Mouse (Mus musculus) C2C12 (cell line): ENCODE measurements around the gene Gm7247. TPM values are rescaled to one million over a fixed set of nuclear protein-coding genes. Genes with fewer than 3 reads are reported as not detected.

Experiments
- H3K27me3 ChIP-seq: one replicate; pipeline ENCODE4 v1.6.1; 2011; ENCODE audit not compliant: control insufficient read depth, insufficient read depth, insufficient read length
- H3K36me3 ChIP-seq: one replicate; pipeline ENCODE4 v1.6.1; 2011; ENCODE audit not compliant: control insufficient read depth, insufficient read depth
- H3K4me3 ChIP-seq: one replicate; pipeline ENCODE4 v1.5.1; 2011; ENCODE audit warnings: mild to moderate bottlenecking, control low read depth; ENCODE audit not compliant: poor library complexity, insufficient read depth, severe bottlenecking
- H3K79me2 ChIP-seq: one replicate; pipeline ENCODE4 v1.6.1; 2011; ENCODE audit not compliant: control insufficient read depth, insufficient read depth
- H3K79me3 ChIP-seq: one replicate; pipeline ENCODE4 v1.6.1; 2011; ENCODE audit warnings: low read depth, control low read depth
- H3ac ChIP-seq: one replicate; pipeline ENCODE3; 2011; ENCODE audit warnings: low read depth; ENCODE audit not compliant: control insufficient read depth, insufficient read length
- CEBPB ChIP-seq: IDR thresholded peaks from one replicate; pipeline ENCODE4 v1.6.1; 2011; ENCODE audit warnings: low read depth, mild to moderate bottlenecking, control low read depth, moderate library complexity
- CTCF ChIP-seq: IDR thresholded peaks from one replicate; pipeline ENCODE4 v1.5.1; 2011; ENCODE audit not compliant: control insufficient read depth, insufficient read depth, insufficient read length
- FOSL1 ChIP-seq: IDR thresholded peaks from one replicate; pipeline ENCODE4 v1.8.0; 2011; ENCODE audit warnings: mild to moderate bottlenecking, low read length; ENCODE audit not compliant: poor library complexity, insufficient read depth, severe bottlenecking
- MAX ChIP-seq: IDR thresholded peaks from one replicate; pipeline ENCODE4 v1.6.1; 2011; ENCODE audit warnings: mild to moderate bottlenecking, control low read depth
- MYOD1 ChIP-seq: IDR thresholded peaks from one replicate; pipeline ENCODE4 v1.6.1; 2011; ENCODE audit warnings: low read depth; ENCODE audit not compliant: control insufficient read depth, insufficient read length
- MYOG ChIP-seq: IDR thresholded peaks from one replicate; pipeline ENCODE4 v1.6.1; 2011; ENCODE audit not compliant: control insufficient read depth, insufficient read length; ENCODE audit errors: extremely low read depth
- USF1 ChIP-seq: IDR thresholded peaks from one replicate; pipeline ENCODE4 v1.6.1; 2011; ENCODE audit warnings: low read depth, mild to moderate bottlenecking, control low read depth, moderate library complexity
- polyA plus RNA-seq: library from polyadenylated mRNA; unstranded; fragments of >200 nt; fragmentation: generic; extraction: Trizol; gene quantifications from one replicate; pipeline ENCODE4 v1.2.1, GENCODE M21; 2012; ENCODE audit warnings: missing spikeins

Gm7247 gene
- polyA plus RNA-seq, 1 experiment = not detected

GRCm38 (mm10) chr14:51483671-51484070, 122.1 kb downstream of the Gm7247 start:
- Histone ChIP-seq H3K79me2 (no peaks in the 10 kb centered on the region), H3K27me3 (no peaks in the 10 kb centered on the region), H3K4me3 (no peak overlapping the region), H3ac (no peak overlapping the region), H3K36me3 (no peaks in the 10 kb centered on the region), H3K79me3 (no peaks in the 10 kb centered on the region)
- no peak for TF ChIP-seq MYOD1
- no peak for TF ChIP-seq MYOG
- TF ChIP-seq CEBPB = no peak
- no peak for TF ChIP-seq USF1
- TF ChIP-seq FOSL1 = no peak
- TF ChIP-seq MAX = no peak
- TF ChIP-seq CTCF = no peak

DNA sequence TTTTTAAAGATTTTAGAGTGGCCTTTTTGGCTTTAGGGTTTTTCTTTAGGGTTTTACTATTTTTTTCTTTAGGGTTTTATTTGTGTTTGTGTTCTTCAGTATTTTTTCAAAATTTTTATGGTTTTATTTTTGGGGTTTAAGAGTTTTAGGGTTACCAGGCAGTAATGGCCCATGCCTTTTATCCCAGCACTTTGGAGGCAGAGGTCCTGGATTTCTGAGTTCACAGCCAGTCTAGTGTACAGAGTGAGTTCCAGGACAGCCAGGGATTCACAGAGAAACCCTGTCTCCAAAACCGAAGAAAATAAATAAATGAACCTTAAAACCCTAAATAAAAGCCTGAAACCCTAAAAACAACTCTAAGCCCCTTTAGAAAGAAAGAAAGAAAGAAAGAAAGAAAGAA, 124.6 kb downstream of the Gm7247 start:
- H3K79me2 ChIP-seq = no peaks in the 10 kb centered on the region
- no peak overlapping the region for H3K4me3 ChIP-seq

DNA sequence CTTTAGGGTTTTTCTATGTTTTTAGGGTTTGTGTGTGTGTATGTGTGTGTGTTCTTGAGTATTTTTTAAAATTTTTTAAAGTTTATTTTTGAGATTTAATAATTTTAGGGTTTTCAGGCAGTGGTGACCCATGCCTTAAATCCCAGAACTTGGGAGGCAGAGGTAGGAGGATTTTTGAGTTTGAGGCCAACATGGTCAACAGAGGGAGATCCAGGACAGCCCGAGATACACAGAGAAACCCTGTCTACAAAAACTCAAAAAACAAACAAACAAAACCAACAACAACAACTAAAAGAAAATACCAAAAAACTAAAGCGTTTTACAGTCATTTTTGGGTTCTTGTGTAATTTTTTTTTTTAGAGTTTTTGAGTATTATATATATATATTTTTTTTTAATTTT, 134.2 kb downstream of the Gm7247 start:
- no peak overlapping the region for H3ac ChIP-seq
- no peaks in the 10 kb centered on the region for H3K36me3 ChIP-seq
- no peaks in the 10 kb centered on the region for H3K79me2 ChIP-seq
- TF ChIP-seq CTCF (no peak), CEBPB (no peak), MYOG (no peak), USF1 (no peak), MYOD1 (no peak), FOSL1 (no peak), MAX (no peak)
- no peaks in the 10 kb centered on the region for H3K27me3 ChIP-seq
- H3K79me3 ChIP-seq = no peaks in the 10 kb centered on the region
- H3K4me3 ChIP-seq = no peak overlapping the region

More for the DNA sequence above, 124.6 kb downstream of the Gm7247 start:
- TF ChIP-seq MYOD1 (no peak), USF1 (no peak), CTCF (no peak), CEBPB (no peak), MYOG (no peak), FOSL1 (no peak), MAX (no peak)
- Histone ChIP-seq H3K27me3 (no peaks in the 10 kb centered on the region), H3K79me3 (no peaks in the 10 kb centered on the region), H3ac (no peak overlapping the region), H3K36me3 (no peaks in the 10 kb centered on the region)

DNA sequence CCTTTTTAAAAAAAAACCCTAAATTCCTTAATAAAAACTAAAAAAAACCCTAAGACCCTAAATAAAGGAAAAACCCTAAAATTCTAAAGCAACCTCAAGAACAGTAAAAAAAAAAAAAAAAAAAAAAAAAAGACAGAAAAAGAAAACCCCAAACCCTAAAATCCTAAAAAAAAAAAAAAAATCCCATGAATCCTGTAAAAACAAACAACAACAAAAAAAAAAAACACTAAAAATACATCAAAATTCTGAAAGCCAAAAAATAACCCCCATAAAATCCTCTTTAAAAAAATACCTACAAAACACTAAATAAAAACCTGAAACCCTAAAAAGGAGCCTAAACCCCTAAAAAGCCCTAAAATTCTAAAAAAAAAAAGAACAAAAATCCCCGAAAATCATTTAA, 135.4 kb downstream of the Gm7247 start:
- no peaks in the 10 kb centered on the region for H3K27me3 ChIP-seq
- H3ac ChIP-seq = no peak overlapping the region
- H3K36me3 ChIP-seq = no peaks in the 10 kb centered on the region
- TF ChIP-seq USF1 = no peak
- no peak for TF ChIP-seq MAX
- TF ChIP-seq MYOG = no peak
- TF ChIP-seq MYOD1 = no peak
- no peak for TF ChIP-seq CEBPB
- TF ChIP-seq CTCF = no peak
- no peak for TF ChIP-seq FOSL1
- no peaks in the 10 kb centered on the region for H3K79me2 ChIP-seq
- H3K4me3 ChIP-seq = no peak overlapping the region
- H3K79me3 ChIP-seq = no peaks in the 10 kb centered on the region

DNA sequence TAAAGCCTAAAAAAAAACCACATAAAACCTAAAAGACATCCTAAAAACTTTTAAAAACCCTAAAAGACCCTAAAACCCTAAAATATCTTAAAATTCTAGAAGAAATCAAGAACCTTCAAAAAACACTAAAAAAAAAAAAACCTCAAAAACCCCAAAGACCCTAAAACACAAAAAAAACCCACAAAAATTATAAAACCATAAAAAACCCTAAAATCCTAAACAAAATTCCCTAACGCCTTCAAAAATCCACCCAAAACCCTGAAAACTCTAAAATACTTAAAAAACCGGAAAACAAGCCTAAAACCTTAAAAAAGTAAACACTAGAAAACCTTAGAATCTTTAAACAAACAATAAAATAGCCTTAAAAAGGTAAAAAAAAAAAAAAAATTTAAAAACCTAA, 136.4 kb downstream of the Gm7247 start:
- Histone ChIP-seq H3ac (no peak overlapping the region), H3K4me3 (no peak overlapping the region), H3K36me3 (no peaks in the 10 kb centered on the region), H3K79me3 (no peaks in the 10 kb centered on the region), H3K79me2 (no peaks in the 10 kb centered on the region), H3K27me3 (no peaks in the 10 kb centered on the region)
- TF ChIP-seq CTCF (no peak), MYOD1 (no peak), CEBPB (no peak)

DNA sequence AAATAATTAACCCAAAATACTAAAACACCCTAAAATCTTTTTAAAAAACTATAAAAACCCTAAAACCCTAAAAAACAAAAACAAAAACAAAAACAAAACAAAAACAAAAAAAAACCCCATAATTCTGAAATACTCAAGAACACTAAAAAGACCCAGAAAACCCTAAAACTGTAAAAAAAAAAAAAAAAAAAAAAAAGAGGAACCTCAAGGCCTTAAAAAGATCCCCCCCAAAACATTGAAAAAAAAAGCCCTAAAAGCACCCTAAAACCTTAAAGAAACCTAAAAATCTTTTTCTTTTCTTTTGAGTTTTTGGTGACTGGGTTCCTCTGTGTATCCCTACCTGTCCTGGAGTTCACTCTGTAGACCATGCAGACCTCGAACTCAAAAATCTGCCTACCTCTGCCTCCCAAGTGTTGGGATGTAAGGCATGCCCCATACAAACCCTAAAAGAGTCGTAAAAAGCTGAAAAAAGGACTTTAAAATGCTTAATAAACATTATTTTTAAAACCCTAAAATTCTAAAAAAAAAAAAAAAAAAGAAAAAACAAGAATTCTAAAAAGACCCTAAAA, 138.2 kb downstream of the Gm7247 start:
- Histone ChIP-seq H3K79me3 (no peaks in the 10 kb centered on the region), H3K36me3 (no peaks in the 10 kb centered on the region), H3K4me3 (no peak overlapping the region), H3K79me2 (no peaks in the 10 kb centered on the region), H3ac (no peak overlapping the region), H3K27me3 (no peaks in the 10 kb centered on the region)
- TF ChIP-seq MYOG (no peak), FOSL1 (no peak), CTCF (no peak), USF1 (no peak), MAX (no peak), MYOD1 (no peak), CEBPB (no peak)
